ENCODE assay signal across 12 mouse cellular contexts in the genomic region with DNA sequence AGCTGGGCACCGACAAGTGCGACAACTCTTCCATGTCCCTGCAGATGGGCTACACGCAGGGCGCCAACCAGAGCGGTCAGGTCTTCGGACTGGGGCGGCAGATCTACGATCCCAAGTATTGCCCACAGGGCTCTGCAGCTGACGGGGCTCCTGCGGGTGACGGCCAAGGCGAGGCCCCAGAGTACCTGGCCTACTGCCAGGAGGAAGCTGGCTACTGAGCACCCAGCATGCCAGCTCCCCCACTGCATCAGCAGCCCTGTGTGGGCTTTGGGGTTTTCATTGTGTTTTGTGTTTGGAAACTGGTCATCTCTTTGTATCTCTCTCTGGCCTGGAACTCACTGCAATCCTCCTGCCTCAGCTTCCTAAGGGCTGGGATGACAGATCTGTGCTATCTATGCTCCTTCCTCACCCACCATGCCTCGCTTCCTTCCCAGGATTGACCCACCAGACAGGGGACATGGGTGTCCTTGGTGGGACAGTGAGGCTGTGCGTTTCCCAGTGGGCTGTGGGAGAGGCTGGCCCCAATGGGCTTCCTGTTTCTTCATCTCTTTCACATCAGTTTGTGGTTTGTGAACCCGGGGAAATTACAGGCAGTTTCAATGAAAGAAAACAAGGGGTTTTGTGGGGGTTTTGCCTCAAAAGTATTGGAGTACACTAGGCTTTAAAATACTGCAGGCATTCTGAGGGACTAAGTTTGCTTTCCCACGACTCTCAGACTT. TPM values are rescaled to one million over a fixed set of nuclear protein-coding genes. Genes with fewer than 3 reads are reported as not detected.
A peak's percentile ranks its signal among the peaks of the same experiment; 100 is the strongest.
DNase-seq lines count a peak whose midpoint lies in the region; ATAC-seq and TF ChIP-seq lines count a peak whose summit lies in the region.
"Had no signal": no experiment of that assay in that cellular context is flagged by ENCODE, and none has a peak within 500 bp of the region (broad histone marks: within the 10 kb centered on the region; RNA-seq: fewer than 3 reads in every experiment).

No protein-coding gene starts in this region.

- H3K4me3 ChIP-seq in hindbrain, postnatal 0 days (ENCODE audit: low read length), result no peak overlapping the region
- no peak overlapping the region for H3K4me3 ChIP-seq in hindbrain, embryonic 12.5 days
- H3K4me3 ChIP-seq in G1E (ENCODE audit: low read depth, low read length), result peak overlapping the region; percentile 36; the same call in 1 of the 2 replicates
- peak overlapping the region; percentile 82 for H3K4me3 ChIP-seq in megakaryocyte, embryonic 14.5 days (replicated peaks)

- peak; percentile 23 for DNase-seq in hindbrain, postnatal 0 days (ENCODE audit: low spot score)
- no peak for DNase-seq in G1E (ENCODE audit: low spot score)
- DNase-seq in layer of hippocampus, adult 9-11 months, result no peak
- no peak for DNase-seq in gastrocnemius, postnatal 4 days (ENCODE audit: low spot score in 2 of 2)
- DNase-seq in urinary bladder, postnatal 10 days (ENCODE audit: low spot score), result no peak
- DNase-seq: cerebellum, postnatal 36 days; forebrain, postnatal 0 days; lung, embryonic 14.5 days had no signal

- TF ChIP-seq CTCF in hindbrain, postnatal 0 days (IDR thresholded peaks at IDR 0.05; ENCODE audit: low read depth), result no peak
- TF ChIP-seq CTCF in G1E (IDR thresholded peaks at IDR 0.05; ENCODE audit: low read depth, low read length), result no peak

- ATAC-seq in hindbrain, postnatal 0 days, result no peak
- no peak for ATAC-seq in hindbrain, embryonic 12.5 days (ENCODE audit: low FRiP score)
- ATAC-seq in G1E (ENCODE audit: extremely low read depth, insufficient number of reproducible peaks, low FRiP score, poor library complexity, severe bottlenecking), result no peak
- peak; percentile 63 for ATAC-seq in granulocyte monocyte progenitor cell, adult 5-6 weeks (replicated peaks; ENCODE audit: poor library complexity, severe bottlenecking)
- ATAC-seq: forebrain, postnatal 0 days had no signal

- H3K4me1 ChIP-seq in hindbrain, postnatal 0 days (ENCODE audit: insufficient read depth, low read length), result peaks cover 6% of the 10 kb centered on the region; the same call in 1 of the 2 replicates
- peaks cover 16% of the 10 kb centered on the region for H3K4me1 ChIP-seq in hindbrain, embryonic 12.5 days
- H3K4me1 ChIP-seq in G1E (ENCODE audit: insufficient read depth, low read depth, low read length), result peaks cover 60% of the 10 kb centered on the region
- peaks cover 85% of the 10 kb centered on the region for H3K4me1 ChIP-seq in megakaryocyte, embryonic 14.5 days

- H3K4me2 ChIP-seq in hindbrain, postnatal 0 days (ENCODE audit: low read depth, low read length), result no peak overlapping the region
- H3K4me2 ChIP-seq in hindbrain, embryonic 12.5 days (replicated peaks), result no peak overlapping the region
- H3K4me2 ChIP-seq: lung, embryonic 14.5 days had no signal

- no peak overlapping the region for H3K27ac ChIP-seq in hindbrain, postnatal 0 days
- H3K27ac ChIP-seq in hindbrain, embryonic 12.5 days, result no peak overlapping the region

- no peak overlapping the region for H3K9ac ChIP-seq in hindbrain, postnatal 0 days (replicated peaks; ENCODE audit: low read length)
- no peak overlapping the region for H3K9ac ChIP-seq in hindbrain, embryonic 12.5 days
- H3K9ac ChIP-seq: forebrain, postnatal 0 days; lung, embryonic 14.5 days had no signal

- H3K36me3 ChIP-seq in hindbrain, postnatal 0 days (ENCODE audit: insufficient read depth, low read length), result no peaks in the 10 kb centered on the region
- no peaks in the 10 kb centered on the region for H3K36me3 ChIP-seq in hindbrain, embryonic 12.5 days
- H3K36me3 ChIP-seq in G1E (replicated peaks), result peaks cover 44% of the 10 kb centered on the region
- H3K36me3 ChIP-seq in megakaryocyte, embryonic 14.5 days (replicated peaks; ENCODE audit: low read length), result peaks cover 85% of the 10 kb centered on the region

- peaks cover 6% of the 10 kb centered on the region; the same call in 1 of the 2 replicates for H3K27me3 ChIP-seq in hindbrain, postnatal 0 days (ENCODE audit: insufficient read depth, low read length)
- H3K27me3 ChIP-seq in hindbrain, embryonic 12.5 days, result peaks cover 28% of the 10 kb centered on the region
- H3K27me3 ChIP-seq in G1E (ENCODE audit: insufficient read depth, low read length), result peaks cover 4% of the 10 kb centered on the region; the same call in 1 of the 2 replicates
- no peaks in the 10 kb centered on the region for H3K27me3 ChIP-seq in megakaryocyte, embryonic 14.5 days (replicated peaks)

- 70% methylated on average over 16 of the region's 16 CpGs for WGBS in hindbrain, postnatal 0 days
- 91% methylated on average over 16 of the region's 16 CpGs for WGBS in hindbrain, embryonic 12.5 days

- H3K9me3 ChIP-seq in hindbrain, postnatal 0 days (ENCODE audit: low read length), result no peaks in the 10 kb centered on the region
- H3K9me3 ChIP-seq in hindbrain, embryonic 12.5 days (replicated peaks), result 0 out of 2 replicates have a peak, but pooled peaks cover 3% of the 10 kb centered on the region
- peaks cover 12% of the 10 kb centered on the region for H3K9me3 ChIP-seq in G1E (replicated peaks)
- peaks cover 15% of the 10 kb centered on the region for H3K9me3 ChIP-seq in megakaryocyte, embryonic 14.5 days

RNA-seq across cellular contexts. Expression of a gene that starts 1.7 kb away (rescaled TPM):
- 11.6 and 19.1 TPM in 2 replicates for total RNA-seq in hindbrain, postnatal 0 days (2014; rRNA removed)
- polyA plus RNA-seq in hindbrain, postnatal 0 days (2015; fragmentation: Nextera tagmentation; extraction: Ambion mirVana), result 2.3 and 2.4 TPM in 2 replicates
- 6.9 and 7.7 TPM in 2 replicates for polyA plus RNA-seq in hindbrain, embryonic 12.5 days (2016; fragmentation: Nextera tagmentation; extraction: Ambion mirVana)
- total RNA-seq in G1E (2014; fragmentation: Nextera tagmentation) (17.4 and 35.9 TPM in 2 replicates), G1E (2017) (12.1 and 15.2 TPM in 2 replicates)
- 21.1 and 21.6 TPM in 2 replicates for polyA plus RNA-seq in G1E (2012)
- 23.0 and 28.8 TPM in 2 replicates for total RNA-seq in granulocyte monocyte progenitor cell, adult 5-6 weeks (2014; fragmentation: Nextera tagmentation)
- 14.7 and 16.0 TPM in 2 replicates for total RNA-seq in granulocyte monocyte progenitor cell, adult 5-6 weeks (2017)
- polyA plus RNA-seq in megakaryocyte, embryonic 14.5 days (2012; ENCODE audit: insufficient read depth, low replicate concordance), result 47.4 and 62.2 TPM in 2 replicates
- 1 to 10 TPM; 4.8 to 4.9 TPM for total RNA-seq in gastrocnemius, postnatal 4 days (2021)

RNA-seq across cellular contexts. Expression of a gene that starts 6.2 kb away (rescaled TPM):
- 17.2 and 17.9 TPM in 2 replicates for total RNA-seq in hindbrain, postnatal 0 days (2014; rRNA removed)
- polyA plus RNA-seq in hindbrain, postnatal 0 days (2015; fragmentation: Nextera tagmentation; extraction: Ambion mirVana), result 15.0 and 16.4 TPM in 2 replicates
- 178 and 204 TPM in 2 replicates for polyA plus RNA-seq in hindbrain, embryonic 12.5 days (2016; fragmentation: Nextera tagmentation; extraction: Ambion mirVana)
- total RNA-seq in G1E (2014; fragmentation: Nextera tagmentation) (4.6 and 8.4 TPM in 2 replicates), G1E (2017) (7.4 and 10.5 TPM in 2 replicates)
- 20.8 and 27.2 TPM in 2 replicates for polyA plus RNA-seq in G1E (2012)
- 50.6 and 57.5 TPM in 2 replicates for total RNA-seq in granulocyte monocyte progenitor cell, adult 5-6 weeks (2014; fragmentation: Nextera tagmentation)
- 72.7 and 89.8 TPM in 2 replicates for total RNA-seq in granulocyte monocyte progenitor cell, adult 5-6 weeks (2017)
- 1,011 and 1,303 TPM in 2 replicates for polyA plus RNA-seq in megakaryocyte, embryonic 14.5 days (2012; ENCODE audit: insufficient read depth, low replicate concordance)
- total RNA-seq in gastrocnemius, postnatal 4 days (2021), result 10 to 100 TPM; 51.0 to 55.0 TPM

RNA-seq across cellular contexts. Expression of a gene that starts 10.4 kb away (rescaled TPM):
- 161 and 179 TPM in 2 replicates for total RNA-seq in hindbrain, postnatal 0 days (2014; rRNA removed)
- 25.6 and 27.1 TPM in 2 replicates for polyA plus RNA-seq in hindbrain, postnatal 0 days (2015; fragmentation: Nextera tagmentation; extraction: Ambion mirVana)
- polyA plus RNA-seq in hindbrain, embryonic 12.5 days (2016; fragmentation: Nextera tagmentation; extraction: Ambion mirVana), result 23.1 and 25.5 TPM in 2 replicates
- total RNA-seq in G1E (2014; fragmentation: Nextera tagmentation) (62.8 and 79.8 TPM in 2 replicates), G1E (2017) (41.6 and 47.0 TPM in 2 replicates)
- 264 and 361 TPM in 2 replicates for polyA plus RNA-seq in G1E (2012)
- total RNA-seq in granulocyte monocyte progenitor cell, adult 5-6 weeks (2014; fragmentation: Nextera tagmentation), result 38.2 and 63.0 TPM in 2 replicates
- 43.2 and 54.7 TPM in 2 replicates for total RNA-seq in granulocyte monocyte progenitor cell, adult 5-6 weeks (2017)
- polyA plus RNA-seq in megakaryocyte, embryonic 14.5 days (2012; ENCODE audit: insufficient read depth, low replicate concordance), result 293 and 686 TPM in 2 replicates
- 100 to 1,000 TPM; 109 to 119 TPM for total RNA-seq in gastrocnemius, postnatal 4 days (2021)

RNA-seq across cellular contexts. Expression of a gene that starts 21.9 kb away (rescaled TPM):
- 2.9 and 3.3 TPM in 2 replicates for total RNA-seq in hindbrain, postnatal 0 days (2014; rRNA removed)
- 1.7 and 1.8 TPM in 2 replicates for polyA plus RNA-seq in hindbrain, postnatal 0 days (2015; fragmentation: Nextera tagmentation; extraction: Ambion mirVana)
- polyA plus RNA-seq in hindbrain, embryonic 12.5 days (2016; fragmentation: Nextera tagmentation; extraction: Ambion mirVana), result 8.7 and 8.9 TPM in 2 replicates
- 56.7 and 59.4 TPM in 2 replicates for total RNA-seq in G1E (2014; fragmentation: Nextera tagmentation)
- 104 and 113 TPM in 2 replicates for total RNA-seq in G1E (2017)
- 179 and 186 TPM in 2 replicates for polyA plus RNA-seq in G1E (2012)
- total RNA-seq in granulocyte monocyte progenitor cell, adult 5-6 weeks (2014; fragmentation: Nextera tagmentation), result 109 and 133 TPM in 2 replicates
- total RNA-seq in granulocyte monocyte progenitor cell, adult 5-6 weeks (2017), result 110 and 120 TPM in 2 replicates
- 375 and 477 TPM in 2 replicates for polyA plus RNA-seq in megakaryocyte, embryonic 14.5 days (2012; ENCODE audit: insufficient read depth, low replicate concordance)
- total RNA-seq in gastrocnemius, postnatal 4 days (2021), result 1 to 10 TPM; 4.0 to 4.7 TPM

RNA-seq across cellular contexts. Expression of a gene that starts 24.0 kb away (rescaled TPM):
- 0.68 and 0.97 TPM in 2 replicates for total RNA-seq in hindbrain, postnatal 0 days (2014; rRNA removed)
- 0.20 and 0.51 TPM in 2 replicates for polyA plus RNA-seq in hindbrain, postnatal 0 days (2015; fragmentation: Nextera tagmentation; extraction: Ambion mirVana)
- polyA plus RNA-seq in hindbrain, embryonic 12.5 days (2016; fragmentation: Nextera tagmentation; extraction: Ambion mirVana), result 0.23 and 0.44 TPM in 2 replicates
- total RNA-seq in G1E (2014; fragmentation: Nextera tagmentation) (0.60 TPM in 1 of 2 replicates, not detected in the other), G1E (2017) (0.44 TPM in 1 of 2 replicates, not detected in the other)
- polyA plus RNA-seq in G1E (2012), result 0.07 and 0.10 TPM in 2 replicates
- total RNA-seq in granulocyte monocyte progenitor cell, adult 5-6 weeks (2014; fragmentation: Nextera tagmentation), result not detected in 2 replicates
- total RNA-seq in granulocyte monocyte progenitor cell, adult 5-6 weeks (2017), result not detected in 2 replicates
- not detected in 2 replicates for polyA plus RNA-seq in megakaryocyte, embryonic 14.5 days (2012; ENCODE audit: insufficient read depth, low replicate concordance)
- total RNA-seq in gastrocnemius, postnatal 4 days (2021), result under 1 TPM; 0.10 to 0.27 TPM
- polyA plus RNA-seq: large intestine, adult 2 months had no signal

Comparison
In these comparisons a context has a peak if more than half of its experiments do, and no peak if none do; other contexts are left out.
1. H3K4me3 ChIP-seq: peak in G1E (single experiment) and megakaryocyte, embryonic 14.5 days (single experiment); none in hindbrain, postnatal 0 days (single experiment) and hindbrain, embryonic 12.5 days (single experiment).